Mouse (Mus musculus) heart, adult 2 months (tissue): ENCODE measurements around the gene Stx11. TPM values are rescaled to one million over a fixed set of nuclear protein-coding genes. Genes with fewer than 3 reads are reported as not detected.

Experiments used
- DNase-seq, 2 experiments: peaks; one replicate each; pipeline ENCODE4 v3.0.0; 2021
- H3K27ac ChIP-seq: fragments of 200-600 bp; 2 replicates; pipeline ENCODE4 v1.8.1; 2022
- H3K27me3 ChIP-seq: fragments of 200-500 bp; 2 replicates; pipeline ENCODE4 v1.6.1; 2012; ENCODE audit warnings: mild to moderate bottlenecking, low read length, inconsistent platforms, mixed read lengths; ENCODE audit not compliant: control insufficient read depth, insufficient read depth
- H3K36me3 ChIP-seq: fragments of 200-500 bp; 2 replicates; pipeline ENCODE4 v1.6.1; 2012; ENCODE audit warnings: low read length, inconsistent platforms; ENCODE audit not compliant: control insufficient read depth, insufficient read depth
- H3K4me1 ChIP-seq: fragments of 200-500 bp; 2 replicates; pipeline ENCODE4 v1.6.1; 2011; ENCODE audit warnings: low read length; ENCODE audit not compliant: control insufficient read depth, insufficient read depth
- H3K4me3 ChIP-seq: fragments of 200-600 bp; 2 replicates; pipeline ENCODE4 v1.8.1; 2022
- H3K79me2 ChIP-seq: fragments of 200-500 bp; replicated peaks from 2 replicates; pipeline ENCODE4 v1.6.1; 2012; ENCODE audit warnings: mild to moderate bottlenecking, inconsistent platforms, low read length, moderate library complexity, mixed read lengths; ENCODE audit not compliant: control insufficient read depth, insufficient read depth
- H3K9ac ChIP-seq: fragments of 200-500 bp; 2 replicates; pipeline ENCODE4 v1.6.1; 2012; ENCODE audit warnings: low read depth, mild to moderate bottlenecking, control low read depth, inconsistent platforms, low read length, mixed read lengths
- CTCF ChIP-seq: fragments of 200-600 bp; IDR thresholded peaks from 2 replicates; pipeline ENCODE4 v1.8.1; 2022; ENCODE audit warnings: antibody characterized with exemption, mild to moderate bottlenecking, moderate library complexity
- EP300 ChIP-seq: fragments of 200-500 bp; IDR thresholded peaks from 2 replicates; pipeline ENCODE4 v1.6.1; 2011; ENCODE audit warnings: low read depth, low read length, control low read depth; ENCODE audit not compliant: insufficient read depth
- POLR2A ChIP-seq: fragments of 200-500 bp; IDR thresholded peaks from 2 replicates; pipeline ENCODE4 v1.6.1; 2011; ENCODE audit warnings: mild to moderate bottlenecking, low read depth, low read length, control low read depth; ENCODE audit not compliant: insufficient read depth
- WGBS: fragments of 180-500 bp; shearing (Covaris S2); methylation state at CpG from one replicate; pipeline ENCODE4 v1.1.7; 2018; 5-methylcytosine and 5-hydroxymethylcytosine counted together
- intact Hi-C: fragments of 180-260 bp; cut with DNase I; formaldehyde crosslinking; loops from one replicate; pipeline ENCODE4 v1.15.1; 2025
- polyA plus RNA-seq: library from polyadenylated mRNA; depleted of rRNA; stranded (reverse); fragments of >200 nt; gene quantifications from 2 replicates; pipeline ENCODE4 v1.2.3, GENCODE M21; 2012
- total RNA-seq, 2 experiments: library from RNA; stranded (reverse); gene quantifications; 2 replicates each; pipeline ENCODE4 v1.2.3; 2021

The Stx11 gene
- total and polyA plus RNA-seq, 3 experiments, result 2.2 to 4.0 (median 2.7) TPM

DNA sequence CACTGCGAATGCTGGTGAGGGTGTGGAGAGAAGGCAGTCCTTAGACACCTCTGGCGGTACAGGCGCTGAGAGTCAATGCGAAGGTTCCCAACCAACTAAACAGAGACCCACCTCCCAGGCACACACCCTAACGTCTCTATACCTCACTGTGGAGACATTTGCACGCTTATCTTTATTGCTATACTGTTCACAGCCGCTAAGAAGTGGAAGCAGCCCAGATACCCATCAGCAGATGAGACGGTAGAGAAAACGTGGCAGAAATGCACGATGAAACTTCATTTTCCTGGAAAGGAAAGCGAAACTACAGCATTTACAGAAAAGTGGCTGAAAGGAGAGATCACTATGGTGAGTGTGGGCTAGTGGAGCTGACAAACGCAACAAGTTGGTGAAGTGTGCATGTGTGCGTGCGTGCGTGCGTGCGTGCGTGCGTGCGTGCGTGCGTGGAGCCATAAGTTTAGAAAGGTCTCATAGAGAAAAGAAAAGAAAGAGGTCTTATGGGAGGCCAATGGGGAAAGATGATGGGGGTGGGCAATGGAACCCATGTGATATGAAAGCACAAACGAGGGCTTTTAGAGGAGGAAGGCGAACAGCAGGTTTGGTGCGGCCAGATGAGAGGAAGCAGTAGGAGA is 29.4 kb upstream of the Stx11 start:
- no peaks in the 10 kb centered on the region for H3K36me3 ChIP-seq
- no peaks in the 10 kb centered on the region; the same call in 1 of the 2 replicates for H3K4me1 ChIP-seq
- TF ChIP-seq POLR2A, result no peak
- no peak for TF ChIP-seq EP300
- no peak for TF ChIP-seq CTCF
- H3K4me3 ChIP-seq, result no peak overlapping the region
- no peak overlapping the region for H3K9ac ChIP-seq
- 85% methylated on average over 25 of the region's 25 CpGs for WGBS
- no peak overlapping the region for H3K27ac ChIP-seq
- intact Hi-C loops, result no loop called here
- H3K27me3 ChIP-seq, result no peaks in the 10 kb centered on the region
- no peak for DNase-seq
- H3K79me2 ChIP-seq, result no peaks in the 10 kb centered on the region

DNA sequence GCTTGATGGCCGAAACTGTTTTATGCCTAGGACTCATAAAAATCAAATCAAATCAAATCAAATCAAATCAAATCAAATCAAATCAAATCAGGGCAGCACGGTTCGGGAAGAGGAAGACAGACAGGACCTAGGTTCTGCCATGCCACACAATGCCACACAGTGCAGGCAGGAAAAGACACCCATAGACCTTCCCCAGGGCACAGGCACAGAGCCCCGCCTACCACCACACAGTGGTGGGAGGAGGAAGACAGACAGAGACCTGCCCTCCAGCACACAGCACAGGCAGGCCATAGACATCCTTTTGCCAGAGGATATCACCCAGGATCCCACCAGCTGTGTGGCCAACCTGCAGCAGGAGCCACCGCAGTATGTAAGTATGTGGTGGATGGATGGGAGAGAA is 27.9 kb upstream of the Stx11 start:
- Histone ChIP-seq H3K79me2 (no peaks in the 10 kb centered on the region), H3K36me3 (no peaks in the 10 kb centered on the region), H3K4me1 (no peaks in the 10 kb centered on the region; the same call in 1 of the 2 replicates), H3K4me3 (no peak overlapping the region), H3K9ac (no peak overlapping the region), H3K27me3 (no peaks in the 10 kb centered on the region), H3K27ac (no peak overlapping the region)
- intact Hi-C loops, result no loop called here
- no peak for DNase-seq
- WGBS, result 84% methylated on average over 5 of the region's 5 CpGs
- no peak for TF ChIP-seq POLR2A
- TF ChIP-seq CTCF, result no peak
- no peak for TF ChIP-seq EP300

DNA sequence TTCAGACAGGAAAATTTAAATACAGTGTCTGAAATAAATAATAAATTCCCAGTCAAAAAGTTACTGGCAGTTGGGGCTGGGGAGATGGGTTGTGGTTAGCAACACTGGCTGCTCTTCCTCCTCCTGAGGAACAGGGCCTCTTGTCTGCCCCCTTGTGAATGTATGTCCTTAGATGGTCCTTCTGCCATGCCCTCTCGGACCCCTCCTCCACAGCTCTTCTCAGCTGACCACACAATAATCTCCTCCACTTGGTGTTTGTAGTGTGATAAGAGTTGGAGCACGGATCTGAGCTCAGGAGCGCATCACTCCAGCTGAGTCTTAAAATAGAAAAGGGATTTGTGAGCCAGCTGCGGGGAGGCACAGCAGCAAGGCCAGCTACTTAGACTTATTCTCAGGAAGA is 22.8 kb upstream of the Stx11 start:
- peak; percentile 31 to 58 for DNase-seq
- Histone ChIP-seq H3K27ac (peak overlapping the region; percentile 60), H3K4me3 (no peak overlapping the region), H3K27me3 (no peaks in the 10 kb centered on the region), H3K36me3 (no peaks in the 10 kb centered on the region), H3K9ac (no peak overlapping the region), H3K79me2 (no peaks in the 10 kb centered on the region), H3K4me1 (peaks cover 2% of the 10 kb centered on the region; the same call in 1 of the 2 replicates)
- intact Hi-C loops, result loop anchor here (5.0 kb wide), 1 partner anchor 115 kb away; no protein-coding TSS in a partner anchor
- WGBS, result 15% methylated on average over 4 of the region's 4 CpGs
- TF ChIP-seq CTCF, result no peak
- no peak for TF ChIP-seq POLR2A
- TF ChIP-seq EP300, result peak; percentile 80

DNA sequence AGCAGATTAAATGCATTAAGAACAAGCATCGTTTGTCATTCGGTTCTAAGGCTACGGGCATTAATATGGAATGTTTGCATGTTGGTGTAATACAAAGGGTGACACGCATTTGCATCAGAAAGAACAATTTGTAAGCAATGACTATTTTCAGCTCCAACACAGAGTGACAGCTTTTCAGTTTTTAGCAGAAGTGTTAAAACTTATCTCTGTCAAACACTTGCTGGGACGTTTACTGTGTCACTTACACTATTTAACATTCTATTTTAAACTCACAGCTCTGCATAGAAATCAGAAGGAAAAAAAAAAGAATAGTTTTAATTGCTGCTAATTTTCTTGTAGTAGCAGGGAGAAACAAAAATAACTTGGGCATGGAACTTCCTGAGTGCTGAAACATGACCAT is 22.4 kb upstream of the Stx11 start:
- intact Hi-C loops, result loop anchor here (5.0 kb wide), 1 partner anchor 114 kb away; no protein-coding TSS in a partner anchor
- Histone ChIP-seq H3K36me3 (no peaks in the 10 kb centered on the region), H3K27ac (peak overlapping the region; percentile 60), H3K4me1 (peaks cover 2% of the 10 kb centered on the region; the same call in 1 of the 2 replicates), H3K4me3 (no peak overlapping the region), H3K9ac (no peak overlapping the region), H3K27me3 (no peaks in the 10 kb centered on the region), H3K79me2 (no peaks in the 10 kb centered on the region)
- WGBS, result 62% methylated on average over 5 of the region's 5 CpGs
- no peak for DNase-seq
- TF ChIP-seq POLR2A, result no peak
- no peak for TF ChIP-seq EP300
- no peak for TF ChIP-seq CTCF

DNA sequence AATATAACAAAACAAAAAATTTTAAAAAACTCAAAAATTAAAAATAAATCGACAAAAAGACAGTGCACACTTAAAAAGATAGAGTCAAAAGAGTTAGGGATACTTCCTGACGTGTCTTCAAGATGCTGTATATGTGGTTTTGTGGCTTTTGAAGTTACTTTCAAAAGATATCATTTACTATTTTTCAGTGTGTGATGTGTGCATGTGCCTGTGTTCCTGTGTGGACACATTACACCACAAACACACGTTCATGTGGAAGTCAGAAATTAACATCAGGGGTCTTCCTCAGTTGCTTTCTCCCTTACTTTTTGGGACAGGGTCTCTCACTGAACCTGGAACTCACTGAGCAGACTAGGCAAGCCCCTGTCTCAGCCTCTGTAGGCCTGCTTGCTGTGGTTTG is 20.9 kb upstream of the Stx11 start:
- Histone ChIP-seq H3K36me3 (no peaks in the 10 kb centered on the region), H3K27ac (no peak overlapping the region), H3K9ac (no peak overlapping the region), H3K27me3 (no peaks in the 10 kb centered on the region), H3K79me2 (no peaks in the 10 kb centered on the region), H3K4me1 (peaks cover 2% of the 10 kb centered on the region; the same call in 1 of the 2 replicates), H3K4me3 (no peak overlapping the region)
- TF ChIP-seq EP300, result no peak
- TF ChIP-seq CTCF, result no peak
- no peak for TF ChIP-seq POLR2A
- intact Hi-C loops, result loop anchor here (5.0 kb wide), 1 partner anchor 113 kb away; no protein-coding TSS in a partner anchor
- DNase-seq, result no peak
- 84% methylated on average over 3 of the region's 3 CpGs for WGBS

DNA sequence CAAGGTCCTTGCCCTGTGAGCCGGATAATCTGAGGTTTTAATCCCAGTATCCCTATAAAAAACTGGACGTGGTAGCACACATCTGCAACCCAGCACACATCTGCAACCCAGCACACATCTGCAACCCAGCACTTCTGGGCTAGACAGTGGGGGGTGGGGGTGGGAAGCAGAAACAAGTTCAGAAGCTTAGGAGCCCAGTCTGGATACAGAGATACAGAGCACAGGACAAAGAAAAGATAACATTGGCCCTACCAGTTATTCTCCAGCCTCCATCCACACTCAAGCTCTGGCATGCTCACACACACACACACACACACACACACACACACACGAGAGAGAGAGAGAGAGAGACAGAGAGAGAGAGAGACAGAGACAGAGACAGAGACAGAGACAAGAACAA is 19.4 kb upstream of the Stx11 start:
- H3K27me3 ChIP-seq, result no peaks in the 10 kb centered on the region
- no peak overlapping the region for H3K27ac ChIP-seq
- TF ChIP-seq POLR2A (no peak), EP300 (no peak), CTCF (no peak)
- H3K36me3 ChIP-seq, result no peaks in the 10 kb centered on the region
- DNase-seq, result no peak
- 58% methylated on average over 3 of the region's 3 CpGs for WGBS
- no peaks in the 10 kb centered on the region for H3K79me2 ChIP-seq
- intact Hi-C loops, result no loop called here
- no peak overlapping the region for H3K9ac ChIP-seq
- H3K4me3 ChIP-seq, result no peak overlapping the region
- H3K4me1 ChIP-seq, result peaks cover 2% of the 10 kb centered on the region; the same call in 1 of the 2 replicates
